Mouse (Mus musculus) left cerebral cortex, postnatal 36 days (tissue): ENCODE data around the gene Rflnb. TPM values are rescaled to one million over a fixed set of nuclear protein-coding genes. Genes with fewer than 3 reads are reported as not detected.

Source experiments
- DNase-seq, 2 experiments: peaks; one replicate each; pipeline ENCODE4 v3.0.0; 2021 to 2022; ENCODE audit warnings: low spot score in 2 of 2, mixed read lengths in 1 of 2
- intact Hi-C: fragments of 180-260 bp; cut with DNase I; formaldehyde crosslinking; loops from one replicate; pipeline ENCODE4 v1.15.1; 2025
- total RNA-seq, 2 experiments: library from RNA; stranded (reverse); gene quantifications; 2 replicates each; pipeline ENCODE4 v1.2.3; 2021

Gene Rflnb
- total RNA-seq, 2 experiments from 2014 or later = 8.1 to 9.2 TPM

- peak; percentile 82 to 83 for DNase-seq
These were observed 28.0 kb downstream of the Rflnb start, which contains the start of gene 1700016K19Rik for GRCm38 (mm10) chr11:75999440-76000155. Gene 1700016K19Rik, plus strand, starts transcription at chr11:75999912.

GRCm38 (mm10) chr11:75994357-75994756 is 33.2 kb downstream of the Rflnb start:
- no peak for DNase-seq
- intact Hi-C loops = no loop called here

More at GRCm38 (mm10) chr11:75999440-76000155, 28.0 kb downstream of the Rflnb start, which contains the start of gene 1700016K19Rik:
- intact Hi-C loops = no loop called here

GRCm38 (mm10) chr11:75992481-75992880 is 35.1 kb downstream of the Rflnb start:
- DNase-seq = no peak
- intact Hi-C loops = no loop called here

GRCm38 (mm10) chr11:75991911-75992310 is 35.7 kb downstream of the Rflnb start:
- no peak for DNase-seq

GRCm38 (mm10) chr11:75990965-75991835 is 36.4 kb downstream of the Rflnb start:
- no peak for DNase-seq
- intact Hi-C loops = no loop called here

More at GRCm38 (mm10) chr11:75991911-75992310, 35.7 kb downstream of the Rflnb start:
- intact Hi-C loops = no loop called here

GRCm38 (mm10) chr11:75985948-75986347 is 41.6 kb downstream of the Rflnb start:
- no peak for DNase-seq
- intact Hi-C loops = no loop called here

GRCm38 (mm10) chr11:75984581-75984980 is 43.0 kb downstream of the Rflnb start:
- intact Hi-C loops = no loop called here
- no peak for DNase-seq

GRCm38 (mm10) chr11:75983194-75983593 is 44.4 kb downstream of the Rflnb start:
- no peak for DNase-seq
- intact Hi-C loops = no loop called here

- intact Hi-C loops = no loop called here
- no peak for DNase-seq
These were observed 47.2 kb downstream of the Rflnb start for GRCm38 (mm10) chr11:75980413-75980812.

- intact Hi-C loops = no loop called here
- DNase-seq = no peak
These were observed 49.5 kb downstream of the Rflnb start for GRCm38 (mm10) chr11:75978051-75978450.

- intact Hi-C loops = no loop called here
- DNase-seq = no peak
These were observed 50.8 kb downstream of the Rflnb start for GRCm38 (mm10) chr11:75976748-75977147.

GRCm38 (mm10) chr11:75973988-75974387 is 53.6 kb downstream of the Rflnb start:
- intact Hi-C loops = no loop called here
- no peak for DNase-seq

- intact Hi-C loops = no loop called here
- no peak for DNase-seq
These were observed 54.5 kb downstream of the Rflnb start for GRCm38 (mm10) chr11:75972916-75973567.

- no peak for DNase-seq
- intact Hi-C loops = no loop called here
These were observed 55.4 kb downstream of the Rflnb start for GRCm38 (mm10) chr11:75972188-75972587.

GRCm38 (mm10) chr11:75970629-75971028 is 57.0 kb downstream of the Rflnb start:
- intact Hi-C loops = no loop called here
- no peak for DNase-seq

Other genes starting within 250 kb of the Rflnb start
- gene Doc2b, start 231.7 kb downstream of the Rflnb start, total RNA-seq = 10 to 100 TPM; 14.7 to 25.3 TPM
- 1 to 10 TPM; 2.0 to 4.3 TPM for gene Rph3al, start 89.4 kb downstream of the Rflnb start, total RNA-seq
- gene 1700016K19Rik, start 27.9 kb downstream of the Rflnb start, total RNA-seq = 1 to 10 TPM; 3.4 to 6.4 TPM
- gene Vps53, start 151.9 kb upstream of the Rflnb start, total RNA-seq = 10 to 100 TPM; 83.2 to 88.4 TPM
- gene Fam57a, start 151.9 kb upstream of the Rflnb start, total RNA-seq = 10 to 100 TPM; 15.7 to 18.4 TPM
- gene Dbil5, start 189.8 kb upstream of the Rflnb start, total RNA-seq = 1 to 10 TPM; 1.0 to 1.3 TPM
- 1 to 10 TPM; 7.7 to 9.6 TPM for gene Gemin4, start 189.9 kb upstream of the Rflnb start, total RNA-seq
- 10 to 100 TPM; 17.3 to 17.8 TPM for gene Mrm3, start 215.9 kb upstream of the Rflnb start, total RNA-seq
- gene Glod4, start 215.9 kb upstream of the Rflnb start, total RNA-seq = 10 to 100 TPM; 47.7 to 58.2 TPM